Mouse (Mus musculus) left cerebral cortex, adult 8-10 months (tissue): ENCODE data around the gene Haao. TPM values are rescaled to one million over a fixed set of nuclear protein-coding genes. Genes with fewer than 3 reads are reported as not detected.
A peak's percentile ranks its signal among the peaks of the same experiment; 100 is the strongest.
"Not testable (repeated sequence)": the region's sequence is repeated elsewhere in the genome, so short reads cannot be mapped to it uniquely, and the experiment has no call there.

Experiments used
- DNase-seq, 2 experiments: peaks; one replicate each; pipeline ENCODE4 v3.0.0; 2022; ENCODE audit warnings: low spot score in 2 of 2
- total RNA-seq, 4 experiments: library from RNA; stranded (reverse); gene quantifications; 2 replicates each; pipeline ENCODE4 v1.2.4; 2022

Gene Haao
- total RNA-seq, 4 experiments from 2014 or later, result 0.72 to 0.84 (median 0.78) TPM; not detected in 1

- DNase-seq, result no peak
Measured at GRCm38 (mm10) chr17:83866582-83866981, 18.8 kb upstream of the Haao start.

DNA sequence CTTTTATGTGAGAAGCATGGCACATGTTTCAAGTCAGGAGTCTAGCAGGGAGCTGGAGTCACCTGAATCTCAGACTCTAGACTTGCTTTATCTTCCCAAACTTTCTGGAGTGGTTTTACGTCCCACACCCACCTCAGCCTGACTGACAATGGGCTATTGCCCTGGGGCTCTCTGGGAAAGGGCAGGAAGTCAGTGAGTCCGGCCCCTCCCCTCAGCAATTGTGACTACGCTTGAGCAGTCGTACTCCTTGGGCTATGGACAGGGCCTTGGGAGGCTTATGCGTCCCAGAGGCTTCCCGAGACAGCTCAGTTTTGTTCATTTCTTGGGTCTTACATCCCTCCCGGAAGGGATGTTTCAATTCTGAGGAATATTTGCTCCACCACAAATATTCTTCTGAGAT is 17.6 kb upstream of the Haao start:
- no peak for DNase-seq

- DNase-seq, result peak in 1 of 2 experiments; percentile 62
Measured at GRCm38 (mm10) chr17:83862134-83862881, 14.5 kb upstream of the Haao start.

GRCm38 (mm10) chr17:83861444-83862133 is 13.8 kb upstream of the Haao start:
- peak; percentile 91 to 100 for DNase-seq

- not testable (repeated sequence) for DNase-seq
Measured at GRCm38 (mm10) chr17:83860968-83861367, 13.2 kb upstream of the Haao start.

GRCm38 (mm10) chr17:83860224-83860623 is 12.5 kb upstream of the Haao start:
- no peak for DNase-seq

- DNase-seq, result no peak
Measured at GRCm38 (mm10) chr17:83859639-83860038, 11.9 kb upstream of the Haao start.

- DNase-seq, result no peak
Measured at GRCm38 (mm10) chr17:83858413-83858812, 10.7 kb upstream of the Haao start.

- DNase-seq, result peak in 1 of 2 experiments; percentile 69
Measured at GRCm38 (mm10) chr17:83854284-83854918, 6.6 kb upstream of the Haao start.

- no peak for DNase-seq
Measured at GRCm38 (mm10) chr17:83853831-83854230, 6.1 kb upstream of the Haao start.

DNA sequence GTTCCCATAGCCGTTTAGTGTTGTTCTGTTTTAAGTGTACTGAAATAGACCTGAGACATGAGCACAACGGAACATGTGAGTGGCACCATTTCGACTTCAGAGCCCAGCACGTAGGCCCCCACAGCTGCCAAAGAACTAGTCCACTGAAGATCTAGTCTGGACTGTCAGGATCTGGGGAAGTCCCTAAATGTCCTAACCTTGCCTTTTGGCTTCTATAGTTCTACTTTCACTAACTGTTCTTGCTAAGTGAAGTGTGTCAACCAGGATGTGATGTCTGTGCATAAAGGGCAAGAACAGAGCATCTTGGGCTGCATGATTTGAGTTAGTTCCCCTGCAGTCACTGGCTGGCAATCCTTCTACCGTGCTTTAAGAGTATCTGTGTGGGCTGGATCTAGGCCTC is 3.1 kb upstream of the Haao start:
- DNase-seq, result no peak

GRCm38 (mm10) chr17:83850458-83850857 is 2.7 kb upstream of the Haao start:
- DNase-seq, result peak; percentile 63 to 98

- DNase-seq, result no peak
Measured at GRCm38 (mm10) chr17:83849717-83850116, 2.0 kb upstream of the Haao start.

GRCm38 (mm10) chr17:83849081-83849675 is 1.4 kb upstream of the Haao start:
- DNase-seq, result no peak

GRCm38 (mm10) chr17:83848482-83848881 is 719 bp upstream of the Haao start:
- no peak for DNase-seq

GRCm38 (mm10) chr17:83847100-83847499 is 663 bp downstream of the Haao start:
- DNase-seq, result no peak

DNA sequence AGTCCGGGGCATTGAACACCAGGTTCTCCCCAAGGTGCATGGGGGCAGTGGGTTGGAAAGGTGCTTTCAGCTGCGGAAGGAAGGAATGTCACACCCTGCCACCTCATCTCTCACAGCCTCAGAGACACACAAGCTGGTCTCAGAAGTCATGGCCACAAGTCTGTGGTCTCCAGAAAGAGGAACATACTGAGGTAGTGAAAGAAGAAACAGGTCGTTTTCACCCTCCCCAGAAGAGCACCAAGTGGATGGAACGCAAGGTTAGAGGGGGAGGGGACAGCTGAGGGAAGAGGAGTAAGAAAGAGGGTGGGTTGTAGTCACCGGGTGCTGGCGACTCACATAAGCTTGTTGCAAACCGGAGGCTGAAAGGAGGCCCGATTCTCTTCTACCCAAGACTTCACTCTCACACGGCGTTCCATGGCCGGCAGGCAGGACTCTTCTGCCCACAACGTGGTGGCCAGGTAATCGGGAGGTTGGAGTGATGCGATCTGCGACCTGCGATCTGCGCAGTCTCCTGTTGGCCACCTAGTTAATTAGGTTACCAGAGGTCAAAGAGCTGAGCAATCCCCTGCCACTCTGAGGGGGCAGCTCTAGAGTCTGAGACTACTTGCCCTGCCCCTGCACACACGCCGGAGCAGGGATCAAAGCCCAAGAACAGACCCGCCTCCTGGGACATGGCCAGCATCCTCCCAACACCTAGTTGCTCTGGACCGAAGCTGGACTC is 1.3 kb downstream of the Haao start:
- no peak for DNase-seq

DNA sequence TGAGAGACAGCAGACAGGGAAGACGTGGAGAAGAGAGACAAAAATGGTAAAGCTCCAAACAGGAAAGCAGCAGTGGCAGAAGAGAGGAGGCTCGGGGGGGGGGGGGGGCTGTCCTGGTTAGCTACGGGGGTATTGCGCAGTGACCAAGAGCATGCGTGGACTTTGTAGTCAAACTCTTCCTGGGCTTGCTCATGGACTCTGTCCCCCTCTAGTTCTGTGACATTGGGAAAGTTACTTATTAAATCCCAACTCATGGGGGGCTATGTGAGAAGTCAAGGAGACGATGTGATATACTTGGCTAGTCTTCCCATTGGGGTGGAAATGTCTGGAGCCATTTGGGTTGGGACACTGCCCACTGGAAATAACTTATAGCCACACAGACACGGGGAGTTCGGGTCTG is 2.2 kb downstream of the Haao start:
- DNase-seq, result no peak

- no peak for DNase-seq
Measured at GRCm38 (mm10) chr17:83843780-83844179, 4.0 kb downstream of the Haao start.

- DNase-seq, result no peak
Measured at GRCm38 (mm10) chr17:83841011-83841410, 6.8 kb downstream of the Haao start.

- DNase-seq, result no peak
Measured at GRCm38 (mm10) chr17:83839132-83839531, 8.6 kb downstream of the Haao start.
